8 mouse cellular contexts compared by ENCODE assay signal in genomic region chr13:58157447-58158098, GRCm38 (mm10). TPM values are rescaled to one million over a fixed set of nuclear protein-coding genes. Genes with fewer than 3 reads are reported as not detected.
DNase-seq lines count a peak whose midpoint lies in the region; ATAC-seq and TF ChIP-seq lines count a peak whose summit lies in the region.

Gene Idnk (plus strand): TSS chr13:58157649.

- under 1% methylated on average over 30 of the region's 30 CpGs for WGBS in forebrain, embryonic 15.5 days
- under 1% methylated on average over 30 of the region's 30 CpGs for WGBS in large intestine, adult 2 months
- WGBS in liver, postnatal 0 days (ENCODE audit: insufficient replicate concordance), result under 1% methylated on average over 30 of the region's 30 CpGs
- under 1% methylated on average over 30 of the region's 30 CpGs for WGBS in neural tube, embryonic 13.5 days

- peak; percentile 81 for ATAC-seq in forebrain, embryonic 15.5 days (replicated peaks)
- peak; percentile 88 for ATAC-seq in liver, postnatal 0 days
- ATAC-seq in neural tube, embryonic 13.5 days (ENCODE audit: low read depth), result peak; percentile 91

- peak within 1 kb of the TSS; percentile 94 for H3K4me2 ChIP-seq in forebrain, embryonic 15.5 days (replicated peaks)
- peak within 1 kb of the TSS; percentile 96 for H3K4me2 ChIP-seq in liver, postnatal 0 days (ENCODE audit: low read depth, low read length)
- peak within 1 kb of the TSS; percentile 91 for H3K4me2 ChIP-seq in neural tube, embryonic 13.5 days

- intact Hi-C loops in heart, postnatal 14 days (cut with DNase I), result loop anchor here (1.0 to 5.0 kb wide), 4 partner anchors 31 to 431 kb away; no protein-coding TSS in a partner anchor

- peak within 1 kb of the TSS; percentile 67 to 73 for H3K4me3 ChIP-seq in ES-E14 (ENCODE audit: insufficient read depth in 1 of 2, low read depth in 1 of 2, low read length in 2 of 2, poor library complexity in 1 of 2, severe bottlenecking in 1 of 2)
- peak within 1 kb of the TSS; percentile 94 for H3K4me3 ChIP-seq in forebrain, embryonic 15.5 days
- H3K4me3 ChIP-seq in liver, postnatal 0 days (ENCODE audit: low read depth, low read length), result peak within 1 kb of the TSS; percentile 85
- peak within 1 kb of the TSS; percentile 89 for H3K4me3 ChIP-seq in neural tube, embryonic 13.5 days

- TF ChIP-seq CTCF in liver, postnatal 0 days (IDR thresholded peaks at IDR 0.05; ENCODE audit: low read depth), result peak; percentile 52

- H3K27me3 ChIP-seq in forebrain, embryonic 15.5 days, result no peaks in the 10 kb centered on the region
- no peaks in the 10 kb centered on the region for H3K27me3 ChIP-seq in liver, postnatal 0 days (ENCODE audit: insufficient read depth, low read length)
- H3K27me3 ChIP-seq in neural tube, embryonic 13.5 days, result no peaks in the 10 kb centered on the region

- no peaks in the 10 kb centered on the region for H3K9me3 ChIP-seq in ES-E14 (ENCODE audit: control insufficient read depth, insufficient read depth, low read depth, low read length)
- H3K9me3 ChIP-seq in forebrain, embryonic 15.5 days, result no peaks in the 10 kb centered on the region
- H3K9me3 ChIP-seq in liver, postnatal 0 days (ENCODE audit: low read length), result no peaks in the 10 kb centered on the region
- H3K9me3 ChIP-seq in neural tube, embryonic 13.5 days, result 0 out of 2 replicates have a peak, but pooled peaks cover 7% of the 10 kb centered on the region

- in situ Hi-C loops in ES-E14 (cut with MboI; ENCODE audit: low sequenced_read_pairs in 2 of 2, unreplicated experiment in 2 of 2), result loop anchor here in 1 of 2 experiments (10.0 kb wide), 1 partner anchor 397 kb away; no protein-coding TSS in a partner anchor

- no peak within 1 kb of the TSS for H3K27ac ChIP-seq in ES-E14 (ENCODE audit: insufficient read depth, low read depth, low read length, poor library complexity, severe bottlenecking)
- peak within 1 kb of the TSS; percentile 74 for H3K27ac ChIP-seq in forebrain, embryonic 15.5 days (replicated peaks)
- H3K27ac ChIP-seq in liver, postnatal 0 days (ENCODE audit: low read depth), result peak within 1 kb of the TSS; percentile 89
- peak within 1 kb of the TSS; percentile 74 for H3K27ac ChIP-seq in neural tube, embryonic 13.5 days (replicated peaks)

- no peak for TF ChIP-seq EP300 in liver, postnatal 0 days (IDR thresholded peaks at IDR 0.05; ENCODE audit: low read depth)

- no peak for DNase-seq in ES-E14 (ENCODE audit: low read depth, low spot score)
- peak; percentile 85 for DNase-seq in cerebellum, adult 11-12 months
- DNase-seq in heart, postnatal 14 days, result peak; percentile 92 to 95
- DNase-seq in large intestine, adult 2 months (ENCODE audit: low read depth, low spot score), result peak; percentile 55
- peak; percentile 94 for DNase-seq in liver, postnatal 0 days
- peak; percentile 56 for DNase-seq in telencephalon, adult 2 months (ENCODE audit: low read depth, low spot score)

- peaks cover 2% of the 10 kb centered on the region; the same call in 1 of the 2 replicates for H3K36me3 ChIP-seq in ES-E14 (ENCODE audit: control insufficient read depth, insufficient read depth, low read length, poor library complexity, severe bottlenecking)
- peaks cover 24% of the 10 kb centered on the region for H3K36me3 ChIP-seq in forebrain, embryonic 15.5 days
- H3K36me3 ChIP-seq in liver, postnatal 0 days (replicated peaks; ENCODE audit: insufficient read depth, low read length), result peaks cover 22% of the 10 kb centered on the region
- H3K36me3 ChIP-seq in neural tube, embryonic 13.5 days, result peaks cover 30% of the 10 kb centered on the region

- H3K4me1 ChIP-seq in ES-E14 (ENCODE audit: control insufficient read depth in 2 of 2, insufficient read depth in 2 of 2, low read length in 2 of 2, poor library complexity in 1 of 2), result peaks cover 0 to 5% of the 10 kb centered on the region in 2 experiments; a peak in 1 of 4 replicates
- H3K4me1 ChIP-seq in forebrain, embryonic 15.5 days, result peaks cover 12% of the 10 kb centered on the region
- H3K4me1 ChIP-seq in liver, postnatal 0 days (ENCODE audit: insufficient read depth), result peaks cover 6% of the 10 kb centered on the region; the same call in 1 of the 2 replicates
- peaks cover 11% of the 10 kb centered on the region for H3K4me1 ChIP-seq in neural tube, embryonic 13.5 days (replicated peaks)

- peak within 1 kb of the TSS; percentile 60 for H3K9ac ChIP-seq in ES-E14 (ENCODE audit: insufficient read depth, low read depth, low read length, poor library complexity, severe bottlenecking)
- H3K9ac ChIP-seq in forebrain, embryonic 15.5 days (replicated peaks), result peak within 1 kb of the TSS; percentile 90
- peak within 1 kb of the TSS; percentile 73 for H3K9ac ChIP-seq in liver, postnatal 0 days (replicated peaks)
- peak within 1 kb of the TSS; percentile 91 for H3K9ac ChIP-seq in neural tube, embryonic 13.5 days

TF ChIP-seq in ES-E14, 5 proteins besides CTCF, POLR2A, EP300 and RAD21:
- no peak for TF ChIP-seq ZNF384 (IDR thresholded peaks at IDR 0.05; ENCODE audit: low read depth, low read length)
- TF ChIP-seq CHD2 (IDR thresholded peaks at IDR 0.05; ENCODE audit: low read depth, low read length), result no peak
- no peak for TF ChIP-seq MAFK (IDR thresholded peaks at IDR 0.05; ENCODE audit: insufficient read depth, low read depth, low read length)

RNA-seq across cellular contexts. Expression of gene Idnk, which starts in this region (rescaled TPM):
- 9.6 and 11.3 TPM in 2 replicates for total RNA-seq in ES-E14 (2012; rRNA removed)
- polyA plus RNA-seq in forebrain, embryonic 15.5 days (2015; fragmentation: Nextera tagmentation; extraction: Ambion mirVana), result 65.6 and 74.9 TPM in 2 replicates
- total RNA-seq in heart, postnatal 14 days (2021), result 10 to 100 TPM; 18.3 to 22.4 TPM
- polyA plus RNA-seq in large intestine, adult 2 months (2012; rRNA removed), result 36.8 and 45.0 TPM in 2 replicates
- 35.4 and 37.6 TPM in 2 replicates for polyA plus RNA-seq in liver, postnatal 0 days (2015; fragmentation: Nextera tagmentation; extraction: Ambion mirVana)
- polyA plus RNA-seq in neural tube, embryonic 13.5 days (2015; fragmentation: Nextera tagmentation; extraction: Ambion mirVana), result 76.8 and 80.8 TPM in 2 replicates
